Mouse (Mus musculus) thymus, adult 2 months (tissue): Measurements from ENCODE around the gene Kcne3. TPM values are rescaled to one million over a fixed set of nuclear protein-coding genes. Genes with fewer than 3 reads are reported as not detected.

ENCODE experiments used
- DNase-seq: peaks from one replicate; pipeline ENCODE4 v3.0.0; 2021
- H3K27ac ChIP-seq: fragments of 200-500 bp; 2 replicates; pipeline ENCODE4 v1.5.1; 2012; ENCODE audit warnings: low read length, control low read depth; ENCODE audit not compliant: control insufficient read depth, insufficient read depth
- H3K27me3 ChIP-seq: fragments of 200-500 bp; 2 replicates; pipeline ENCODE4 v1.6.1; 2012; ENCODE audit warnings: mild to moderate bottlenecking, low read length, moderate library complexity, mixed read lengths; ENCODE audit not compliant: control insufficient read depth, insufficient read depth
- H3K36me3 ChIP-seq: fragments of 200-500 bp; 2 replicates; pipeline ENCODE4 v1.6.1; 2012; ENCODE audit warnings: mild to moderate bottlenecking, low read length, moderate library complexity; ENCODE audit not compliant: control insufficient read depth, insufficient read depth
- H3K4me1 ChIP-seq: fragments of 200-500 bp; replicated peaks from 2 replicates; pipeline ENCODE4 v1.6.1; 2012; ENCODE audit warnings: low read length; ENCODE audit not compliant: control insufficient read depth, insufficient read depth
- H3K4me3 ChIP-seq: fragments of 200-500 bp; 2 replicates; pipeline ENCODE4 v1.5.1; 2012; ENCODE audit warnings: mild to moderate bottlenecking, low read length, control low read depth, moderate library complexity; ENCODE audit not compliant: control insufficient read depth, insufficient read depth
- CTCF ChIP-seq: fragments of 200-500 bp; IDR thresholded peaks from 2 replicates; pipeline ENCODE4 v1.5.1; 2012; ENCODE audit warnings: mild to moderate bottlenecking, control low read depth, low read length, moderate library complexity, borderline replicate concordance; ENCODE audit not compliant: control insufficient read depth, poor library complexity, insufficient read depth; ENCODE audit errors: extremely low read depth
- POLR2A ChIP-seq: fragments of 200-500 bp; IDR thresholded peaks from 2 replicates; pipeline ENCODE4 v1.6.1; 2012; ENCODE audit warnings: mild to moderate bottlenecking, low read length, control low read depth, moderate library complexity; ENCODE audit not compliant: control insufficient read depth, poor library complexity, insufficient read depth; ENCODE audit errors: extremely low read depth
- WGBS: fragments of 180-500 bp; shearing (Covaris S2); methylation state at CpG from one replicate; pipeline ENCODE4 v1.1.7; 2018; 5-methylcytosine and 5-hydroxymethylcytosine counted together
- polyA plus RNA-seq: library from polyadenylated mRNA; depleted of rRNA; stranded (reverse); fragments of >200 nt; gene quantifications from 2 replicates; pipeline ENCODE4 v1.2.3, GENCODE M21; 2012

The Kcne3 gene
- polyA plus RNA-seq, 1 experiment: 0.97 TPM

DNA sequence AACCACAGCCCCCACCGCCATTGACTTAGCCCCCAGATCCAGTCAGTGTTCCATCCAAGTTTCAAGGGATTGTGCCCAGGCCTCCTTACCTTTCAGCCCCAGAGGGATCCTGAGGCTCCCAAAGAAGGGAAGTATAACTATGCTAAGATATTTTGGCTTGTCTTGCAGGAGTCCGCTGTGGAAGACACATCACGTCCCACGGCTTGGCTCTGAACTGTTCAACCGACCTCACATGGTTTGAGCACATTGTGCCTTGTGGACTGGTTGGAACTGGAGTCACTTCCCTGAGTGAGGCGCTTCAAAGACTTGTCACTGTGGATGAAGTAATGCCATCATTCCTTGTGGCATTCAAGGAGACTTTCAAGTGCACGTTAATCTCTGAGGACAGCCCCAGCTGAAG, 16.3 kb upstream of the Kcne3 start:
- TF ChIP-seq CTCF: no peak
- TF ChIP-seq POLR2A: no peak
- no peak for DNase-seq
- Histone ChIP-seq H3K4me1 (peaks cover 5% of the 10 kb centered on the region), H3K36me3 (no peaks in the 10 kb centered on the region), H3K4me3 (peak overlapping the region; percentile 86; the same call in 1 of the 2 replicates), H3K27ac (no peak overlapping the region), H3K27me3 (no peaks in the 10 kb centered on the region)
- WGBS: 68% methylated on average over 7 of the region's 7 CpGs

GRCm38 (mm10) chr7:100163506-100163905, 12.8 kb upstream of the Kcne3 start:
- no peak for DNase-seq
- Histone ChIP-seq H3K36me3 (no peaks in the 10 kb centered on the region), H3K4me3 (no peak overlapping the region), H3K27ac (no peak overlapping the region), H3K27me3 (no peaks in the 10 kb centered on the region), H3K4me1 (peaks cover 5% of the 10 kb centered on the region)
- TF ChIP-seq POLR2A: no peak
- no peak for TF ChIP-seq CTCF
- WGBS: 79% methylated on average over 4 of the region's 4 CpGs

DNA sequence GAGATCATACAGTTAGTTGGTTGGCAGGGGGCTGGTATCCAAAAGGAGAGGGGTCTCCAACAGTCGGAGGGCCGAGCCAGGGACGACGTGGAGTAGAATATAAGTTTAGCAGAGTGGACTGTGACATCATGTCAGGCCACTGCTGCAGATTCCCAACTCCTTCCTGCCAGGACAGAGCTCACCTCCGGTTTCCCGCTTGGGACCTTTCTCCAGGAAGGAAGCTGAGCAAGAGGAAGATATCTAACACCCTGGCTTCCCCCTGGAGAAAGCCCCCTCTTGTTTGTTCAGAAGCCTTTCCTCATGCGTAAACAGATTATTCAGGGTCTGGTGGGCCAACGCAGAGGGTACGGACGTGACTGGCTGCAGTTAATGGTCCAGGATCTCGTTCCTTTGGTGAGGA, 7.6 kb upstream of the Kcne3 start:
- no peak for TF ChIP-seq CTCF
- TF ChIP-seq POLR2A: no peak
- Histone ChIP-seq H3K27me3 (no peaks in the 10 kb centered on the region), H3K27ac (no peak overlapping the region), H3K36me3 (no peaks in the 10 kb centered on the region), H3K4me1 (no peaks in the 10 kb centered on the region), H3K4me3 (no peak overlapping the region)
- no peak for DNase-seq
- WGBS: 90% methylated on average over 11 of the region's 11 CpGs

DNA sequence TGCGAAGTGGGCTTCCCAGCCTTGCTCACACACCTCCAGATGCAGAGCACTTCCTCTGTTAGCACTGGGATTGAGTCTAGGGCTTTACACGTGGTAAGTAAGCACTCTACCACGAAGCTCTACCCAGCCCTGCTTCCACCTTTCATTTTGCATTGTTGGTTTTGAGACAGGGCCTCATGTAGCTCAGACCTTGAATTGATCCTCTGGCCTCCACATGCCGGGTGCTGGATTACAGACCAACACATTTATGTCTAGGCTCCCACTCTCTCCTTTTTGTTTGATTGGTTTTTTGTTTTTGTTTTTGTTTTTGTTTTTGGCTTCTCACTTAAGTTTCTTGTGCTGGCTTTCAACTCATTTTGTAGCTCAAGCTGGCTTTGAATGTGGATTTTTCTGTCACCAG, 5.5 kb upstream of the Kcne3 start:
- no peak overlapping the region for H3K4me3 ChIP-seq
- whole genome bisulfite sequencing: 48% methylated on average over 4 of the region's 4 CpGs
- DNase-seq: no peak
- no peak for TF ChIP-seq POLR2A
- no peak for TF ChIP-seq CTCF
- no peak overlapping the region for H3K27ac ChIP-seq
- no peaks in the 10 kb centered on the region for H3K36me3 ChIP-seq
- no peaks in the 10 kb centered on the region for H3K4me1 ChIP-seq
- H3K27me3 ChIP-seq: no peaks in the 10 kb centered on the region

DNA sequence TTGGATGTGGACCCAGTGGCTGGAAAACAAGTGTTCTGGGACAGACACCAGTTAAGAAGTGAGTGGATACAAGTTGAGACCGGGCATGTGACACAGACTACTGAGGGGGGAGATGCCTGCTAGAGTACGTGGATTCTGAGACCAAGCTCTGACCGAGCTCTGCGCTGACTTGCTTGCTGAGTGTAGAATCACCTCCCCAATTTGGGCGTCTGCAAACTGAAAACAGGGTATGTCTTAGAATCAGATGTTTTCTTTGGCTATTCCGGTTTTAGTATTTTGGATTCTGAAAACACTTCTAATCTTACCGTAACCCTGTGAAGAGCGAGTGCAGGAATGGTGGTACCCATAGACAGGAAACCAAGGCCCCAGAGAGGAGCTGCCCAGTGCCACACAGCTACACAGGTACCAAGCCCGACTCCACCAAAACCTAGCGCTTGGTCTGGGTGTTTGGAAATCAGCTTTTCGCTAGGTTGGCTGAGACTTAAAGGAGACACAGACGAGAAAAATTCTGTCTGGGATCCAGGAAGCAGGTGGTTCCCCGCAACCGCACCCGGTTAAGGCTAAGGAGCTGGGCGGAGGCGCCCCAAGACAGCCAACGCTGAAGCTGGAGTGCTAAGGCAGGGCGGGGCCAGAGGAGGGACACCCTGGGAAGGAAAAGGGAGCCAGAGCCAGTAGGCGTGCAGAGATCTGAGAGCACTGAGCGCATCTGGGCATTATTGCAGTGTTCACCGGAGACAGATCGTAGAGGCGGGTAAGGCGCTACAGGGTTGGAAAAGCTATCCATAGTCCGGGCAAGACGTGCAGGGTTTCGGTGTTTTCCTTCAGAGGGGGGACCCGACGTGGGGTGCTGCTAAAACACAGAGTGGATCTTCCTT, 2.0 kb downstream of the Kcne3 start:
- WGBS: 6% methylated on average over 30 of the region's 30 CpGs
- TF ChIP-seq POLR2A (no peak), CTCF (no peak)
- DNase-seq: peak; percentile 34
- peaks cover 11% of the 10 kb centered on the region for H3K27me3 ChIP-seq
- H3K4me3 ChIP-seq: 0 out of 2 replicates have a peak overlapping the region, but pooled peaks have one; percentile 2
- H3K4me1 ChIP-seq: peaks cover 11% of the 10 kb centered on the region
- H3K36me3 ChIP-seq: no peaks in the 10 kb centered on the region
- H3K27ac ChIP-seq: no peak overlapping the region

DNA sequence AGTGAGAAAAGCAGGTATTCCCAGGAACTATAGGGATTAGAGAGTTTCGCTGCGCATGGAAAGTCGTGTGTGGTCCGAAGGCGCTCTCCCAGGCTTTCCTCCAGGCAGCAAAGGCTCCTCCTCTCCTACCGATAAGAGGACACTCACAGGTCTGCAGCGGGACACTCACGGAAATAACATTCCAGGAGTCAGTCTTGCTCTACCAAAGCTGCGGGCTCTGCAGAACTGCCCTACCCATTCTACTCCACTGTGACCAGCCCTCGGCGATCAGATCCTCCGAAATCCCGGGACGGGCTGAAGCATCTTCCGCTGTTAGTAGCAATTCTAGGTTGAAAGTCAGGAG, 2.6 kb downstream of the Kcne3 start:
- DNase-seq: no peak
- H3K27ac ChIP-seq: no peak overlapping the region
- no peaks in the 10 kb centered on the region for H3K36me3 ChIP-seq
- 10% methylated on average over 15 of the region's 15 CpGs for WGBS
- H3K27me3 ChIP-seq: peaks cover 11% of the 10 kb centered on the region
- H3K4me3 ChIP-seq: no peak overlapping the region
- H3K4me1 ChIP-seq: peaks cover 11% of the 10 kb centered on the region
- no peak for TF ChIP-seq CTCF
- no peak for TF ChIP-seq POLR2A
